Mouse (Mus musculus) lung, postnatal 10 days (tissue): ENCODE data around the gene Fthl17f.
"Not testable (repeated sequence)": the region's sequence is repeated elsewhere in the genome, so short reads cannot be mapped to it uniquely, and the experiment has no call there.

ENCODE experiments used
- DNase-seq: peaks from one replicate; pipeline ENCODE4 v3.0.0; 2021

Gene Fthl17f

GRCm38 (mm10) chrX:9062715-9063114, at the start of gene Fthl17f:
Fthl17f (plus strand) TSS chrX:9063015.
- DNase-seq: not testable (repeated sequence)

GRCm38 (mm10) chrX:9016079-9016478, 46.7 kb upstream of the Fthl17f start:
- DNase-seq: no peak

GRCm38 (mm10) chrX:9019481-9019880, 43.3 kb upstream of the Fthl17f start:
- DNase-seq: no peak

- DNase-seq: not testable (repeated sequence)
Measured at GRCm38 (mm10) chrX:9033193-9033592, 29.6 kb upstream of the Fthl17f start, which contains the start of gene Fthl17e. Fthl17e (plus strand) TSS chrX:9033493.

- DNase-seq: not testable (repeated sequence)
Measured at GRCm38 (mm10) chrX:9041611-9042010, 21.2 kb upstream of the Fthl17f start.

GRCm38 (mm10) chrX:9060952-9061351, 1.9 kb upstream of the Fthl17f start:
- peak; percentile 48 for DNase-seq

- DNase-seq: no peak
Measured at GRCm38 (mm10) chrX:9062101-9062500, 714 bp upstream of the Fthl17f start.

- peak; percentile 79 for DNase-seq
Measured at GRCm38 (mm10) chrX:9077699-9078098, 14.9 kb downstream of the Fthl17f start.

GRCm38 (mm10) chrX:9095066-9095465, 32.3 kb downstream of the Fthl17f start:
- DNase-seq: not testable (repeated sequence)

GRCm38 (mm10) chrX:9104262-9104661, 41.4 kb downstream of the Fthl17f start, which contains the start of gene 4930402K13Rik:
4930402K13Rik (plus strand) TSS chrX:9104562.
- DNase-seq: no peak

- DNase-seq: no peak
Measured at GRCm38 (mm10) chrX:9110381-9110780, 47.6 kb downstream of the Fthl17f start.
